Mouse (Mus musculus): ENCODE data around the gene Rfc5.
A peak's percentile ranks its signal among the peaks of the same experiment; 100 is the strongest.
"Not testable (repeated sequence)": the region's sequence is repeated elsewhere in the genome, so short reads cannot be mapped to it uniquely, and the experiment has no call there.

Rfc5 gene

GRCm38 (mm10) chr5:117388877-117389276 lies at the start of gene Rfc5:
Gene Rfc5 (minus strand): TSS chr5:117389047.
- DNase-seq = peak; percentile 92

GRCm38 (mm10) chr5:117433501-117433900 lies 44.7 kb upstream of the Rfc5 start:
- DNase-seq = not testable (repeated sequence)

DNA sequence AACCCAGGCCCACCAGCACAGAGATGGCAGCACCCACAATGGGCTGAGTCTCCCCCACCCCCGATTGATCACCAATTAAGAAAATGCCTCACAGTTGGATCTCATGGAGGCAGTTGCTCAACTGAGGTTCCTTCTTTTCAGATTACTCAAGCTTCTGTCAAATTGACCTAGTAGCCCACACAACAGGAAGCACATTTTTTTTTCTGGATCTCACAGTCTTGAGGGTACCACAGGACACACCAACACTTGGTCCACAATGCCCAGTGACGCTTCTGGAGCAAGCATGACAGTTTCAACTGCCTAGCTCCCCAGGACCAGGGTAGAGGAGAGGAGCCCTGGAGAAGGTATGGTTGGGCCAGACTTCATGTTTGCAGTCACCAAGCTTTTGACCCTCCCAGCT lies 28.6 kb upstream of the Rfc5 start:
- DNase-seq = no peak

- peak; percentile 42 for DNase-seq
These were observed 26.4 kb upstream of the Rfc5 start for GRCm38 (mm10) chr5:117415011-117415912.

GRCm38 (mm10) chr5:117414611-117415010 lies 25.8 kb upstream of the Rfc5 start:
- peak; percentile 70 for DNase-seq

DNA sequence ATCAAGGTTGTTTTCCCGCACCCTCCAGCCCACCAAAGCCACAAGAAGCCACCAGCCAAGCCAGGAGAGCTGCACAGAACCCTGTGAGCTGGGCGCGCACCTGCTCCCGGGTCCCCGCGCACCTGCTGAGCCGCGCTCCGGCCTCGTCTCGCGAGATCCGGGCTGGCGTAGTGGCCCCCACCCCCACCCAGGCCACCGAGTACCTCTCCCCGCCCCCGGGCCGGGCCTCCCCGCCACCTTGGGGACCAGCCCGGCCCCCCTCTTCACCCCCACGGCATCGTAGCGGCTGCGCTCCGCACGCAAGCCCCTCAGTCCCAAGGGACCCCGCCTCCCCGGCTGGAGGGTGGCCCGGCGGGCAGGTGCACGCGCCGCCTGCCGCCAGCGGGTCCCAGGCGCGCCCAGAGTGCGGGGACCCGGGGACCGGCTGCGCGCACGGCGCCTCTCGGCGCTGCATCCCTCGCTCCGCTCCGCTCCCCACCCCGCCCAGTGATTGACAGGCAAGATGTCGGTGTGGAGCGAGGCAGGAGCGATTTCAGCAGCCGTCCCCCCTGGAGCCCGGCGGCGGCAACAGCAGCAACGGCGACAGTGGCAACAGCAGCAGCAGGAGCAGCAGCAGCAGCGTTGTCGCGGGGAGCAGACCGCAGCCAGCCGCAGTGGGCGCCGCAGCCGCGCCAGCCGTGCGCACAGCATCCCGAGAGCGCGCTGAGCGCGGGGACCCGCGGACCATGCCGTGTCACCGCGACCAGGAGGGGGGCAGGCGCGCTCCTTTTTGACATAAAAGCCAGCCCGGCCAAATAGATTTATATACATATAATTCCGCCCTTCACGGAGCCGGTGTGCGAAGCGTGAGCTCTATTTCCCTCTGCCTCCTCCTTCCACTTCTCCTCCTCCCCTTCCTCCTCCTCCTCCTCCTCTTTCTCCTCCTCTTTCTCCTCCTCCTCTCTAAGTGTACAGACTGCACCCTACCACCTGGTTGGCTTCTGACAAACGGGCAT lies 25.0 kb upstream of the Rfc5 start, which contains the start of gene Ksr2:
Gene Ksr2, plus strand, starts transcription at position 494 of the 995 bp plus-strand sequence.
- peak; percentile 88 for DNase-seq

DNA sequence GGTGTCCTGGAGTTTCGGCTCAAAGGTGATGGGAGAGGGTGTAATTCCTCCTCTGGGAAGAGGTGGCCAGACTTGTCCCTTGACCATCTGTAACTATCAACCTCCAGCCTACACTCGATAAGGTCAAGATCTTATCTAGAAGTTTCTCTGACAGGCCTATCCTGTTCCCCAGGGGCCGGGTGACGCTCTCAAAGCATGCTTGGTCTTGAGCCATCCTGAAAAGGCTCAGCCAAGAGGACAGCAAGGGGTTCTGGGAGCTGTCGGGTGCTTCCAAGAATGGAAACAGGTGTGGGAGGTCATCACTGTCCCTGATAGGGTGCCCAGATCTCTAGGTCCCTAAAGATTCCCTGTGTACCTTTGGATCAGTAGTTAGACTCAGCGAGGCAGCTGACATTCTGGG lies 20.5 kb upstream of the Rfc5 start:
- DNase-seq = no peak

DNA sequence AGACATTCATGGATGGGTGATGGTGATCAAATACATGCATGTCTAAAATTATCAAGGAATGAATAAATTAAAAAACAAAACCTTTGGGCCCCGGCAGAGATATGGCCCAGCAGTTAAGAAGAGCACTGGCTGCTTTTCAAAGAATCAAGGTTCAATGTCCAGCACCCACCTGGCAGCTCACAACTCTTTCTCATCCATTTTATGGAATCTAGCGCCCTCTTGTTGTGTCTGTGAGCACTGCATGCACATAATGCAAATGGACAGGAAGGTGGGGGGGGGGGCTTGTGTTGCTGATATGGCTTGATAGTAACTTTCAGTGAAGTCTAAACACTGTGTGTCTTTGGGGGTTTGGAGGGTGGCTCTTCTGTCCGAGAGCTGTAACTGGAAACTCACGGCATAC lies 19.4 kb upstream of the Rfc5 start:
- no peak for DNase-seq

- not testable (repeated sequence) for DNase-seq
These were observed 15.8 kb upstream of the Rfc5 start for GRCm38 (mm10) chr5:117404671-117405070.

DNA sequence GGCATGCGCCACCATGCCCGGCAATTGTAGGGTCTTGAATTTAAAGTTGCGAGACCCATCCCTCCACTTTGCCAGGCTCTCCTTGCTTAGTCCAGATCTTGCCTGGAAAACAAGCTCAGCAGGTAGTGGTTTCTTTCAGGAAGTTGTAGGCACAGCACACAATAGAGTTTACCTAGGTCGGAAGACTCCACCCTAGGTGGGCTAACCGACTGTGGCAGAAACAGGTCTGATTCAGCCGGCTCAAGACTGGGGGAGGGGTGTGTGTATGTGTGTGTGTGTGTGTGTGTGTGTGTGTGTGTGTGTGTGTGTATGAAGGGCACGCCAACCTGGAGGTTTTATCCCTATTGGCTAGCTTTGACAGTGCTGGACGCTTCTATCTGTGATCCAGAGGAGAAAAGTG lies 14.8 kb upstream of the Rfc5 start:
- no peak for DNase-seq

DNA sequence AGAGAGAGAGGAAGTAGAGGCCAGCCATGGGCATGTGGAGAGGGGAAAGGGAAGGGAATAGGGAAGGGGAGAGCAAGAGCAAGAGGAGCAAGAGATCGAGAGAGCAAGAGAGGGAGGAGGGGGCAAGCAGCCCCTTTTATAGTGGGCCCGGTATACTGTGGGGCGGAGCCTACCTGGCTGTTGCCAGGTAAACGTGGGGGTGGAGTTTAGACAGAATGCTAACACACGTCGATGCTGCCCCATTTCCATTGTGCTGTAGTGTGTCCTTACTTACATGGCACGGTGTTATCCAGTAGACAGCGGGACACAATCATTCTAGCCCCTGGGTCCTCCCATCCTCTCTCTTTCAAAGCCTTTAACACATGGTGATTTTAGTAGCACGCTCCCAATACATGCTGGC lies 10.4 kb upstream of the Rfc5 start:
- no peak for DNase-seq

DNA sequence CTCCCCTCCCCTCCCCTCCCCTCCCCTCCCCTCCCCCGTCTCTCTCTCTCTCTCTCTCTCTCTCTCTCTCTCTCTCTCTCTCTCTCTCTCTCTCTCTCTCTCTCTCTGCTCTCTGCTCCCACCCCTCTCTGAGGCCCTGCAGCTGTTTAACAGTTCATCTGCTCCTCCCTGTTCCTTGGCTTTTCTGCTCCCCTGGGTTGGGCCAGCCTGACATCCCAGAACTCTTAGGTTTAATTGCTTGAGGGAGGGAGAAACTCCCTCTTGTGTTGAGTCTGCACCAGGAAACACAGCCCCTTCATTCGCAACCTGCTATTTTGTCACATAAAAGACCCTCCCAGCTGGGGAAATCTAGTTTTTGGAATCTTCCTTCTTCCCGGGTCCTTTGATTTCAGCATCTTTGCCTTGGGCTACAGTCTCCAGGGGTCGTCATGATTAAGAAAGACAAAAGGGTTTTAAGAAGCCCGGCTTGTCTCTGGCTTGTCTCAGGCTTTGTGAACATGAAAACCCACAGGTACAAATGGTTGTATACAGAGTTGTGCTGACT lies 9.2 kb upstream of the Rfc5 start:
- DNase-seq = no peak

DNA sequence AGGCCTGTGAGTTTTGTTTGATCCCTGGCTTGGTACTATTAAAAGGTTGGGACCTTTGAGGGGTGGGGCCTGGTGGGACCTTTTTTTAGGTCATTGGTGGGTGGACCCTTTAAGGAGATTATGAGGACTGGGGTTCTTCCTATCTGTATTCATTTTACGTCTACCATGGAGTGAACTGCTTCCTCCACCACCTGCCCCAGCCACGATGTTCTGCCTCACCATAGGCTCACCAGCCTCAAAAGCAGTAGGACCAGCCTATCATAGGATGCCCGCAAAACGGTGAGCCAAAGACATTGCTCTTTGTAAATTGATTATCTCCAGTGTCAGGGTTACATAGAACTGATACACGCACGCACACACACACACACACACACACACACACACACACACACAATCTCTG lies 8.5 kb upstream of the Rfc5 start:
- no peak for DNase-seq

DNA sequence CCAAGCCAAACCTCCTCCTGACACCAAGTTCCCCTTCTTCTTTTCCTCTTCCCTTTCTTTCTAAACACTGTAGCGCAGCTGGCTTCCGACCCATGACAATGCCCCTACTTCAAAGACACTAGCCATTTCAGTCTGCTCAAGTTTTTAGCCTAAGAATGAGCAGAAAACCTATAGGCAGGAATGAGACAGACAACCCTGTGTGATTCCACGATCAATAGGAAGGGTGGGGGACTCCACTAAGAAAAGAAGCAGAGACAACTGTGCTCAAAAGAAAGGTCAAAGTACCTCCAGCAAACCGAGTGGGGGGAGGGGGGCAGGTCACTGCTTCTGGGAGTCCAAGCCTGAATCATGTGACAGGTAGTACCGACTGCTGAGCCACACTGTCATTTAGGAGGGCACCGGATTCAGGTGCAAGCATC lies 7.8 kb upstream of the Rfc5 start:
- DNase-seq = no peak

GRCm38 (mm10) chr5:117395834-117396233 lies 7.0 kb upstream of the Rfc5 start:
- no peak for DNase-seq

DNA sequence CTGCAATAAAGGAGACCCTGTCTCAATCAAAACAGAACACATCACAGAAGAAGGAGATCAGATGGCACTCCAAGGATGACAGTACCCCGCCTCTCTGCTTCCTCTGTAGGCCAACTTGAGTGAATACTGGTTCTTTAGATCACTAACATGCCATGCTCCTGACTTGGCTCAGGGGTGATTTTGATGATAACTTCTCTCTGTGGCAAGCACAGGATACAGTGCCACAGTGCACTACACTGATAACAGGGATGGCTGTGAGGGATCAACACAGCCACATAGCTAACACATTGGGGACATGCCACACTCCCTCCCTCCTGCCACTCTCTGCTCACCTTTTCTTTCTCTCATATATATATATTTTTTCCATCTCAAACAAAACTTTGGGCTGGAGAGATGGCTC lies 2.0 kb upstream of the Rfc5 start:
- DNase-seq = no peak

DNA sequence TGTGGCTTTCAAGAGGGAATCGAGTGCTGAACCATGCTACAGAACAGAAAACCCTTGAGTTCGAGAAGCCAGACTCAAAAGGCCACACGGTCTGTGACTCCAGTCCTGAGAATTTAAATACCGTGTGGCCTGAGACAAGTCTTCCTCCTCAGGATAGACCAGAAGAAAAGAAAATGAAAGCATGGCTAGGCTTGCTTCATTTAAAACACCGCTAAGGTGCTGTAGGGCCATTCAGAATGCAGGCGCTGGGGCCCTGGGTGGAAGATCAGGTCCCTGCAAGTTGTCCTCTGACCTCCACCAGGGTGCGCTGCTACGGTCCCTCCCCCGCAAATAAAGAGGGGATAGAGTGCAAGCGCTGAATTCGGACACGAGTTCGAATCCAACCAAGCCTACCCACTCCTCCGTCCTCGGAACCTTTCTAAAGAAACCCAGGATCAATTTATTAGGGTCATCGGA lies 523 bp downstream of the Rfc5 start:
- peak; percentile 65 for DNase-seq

DNA sequence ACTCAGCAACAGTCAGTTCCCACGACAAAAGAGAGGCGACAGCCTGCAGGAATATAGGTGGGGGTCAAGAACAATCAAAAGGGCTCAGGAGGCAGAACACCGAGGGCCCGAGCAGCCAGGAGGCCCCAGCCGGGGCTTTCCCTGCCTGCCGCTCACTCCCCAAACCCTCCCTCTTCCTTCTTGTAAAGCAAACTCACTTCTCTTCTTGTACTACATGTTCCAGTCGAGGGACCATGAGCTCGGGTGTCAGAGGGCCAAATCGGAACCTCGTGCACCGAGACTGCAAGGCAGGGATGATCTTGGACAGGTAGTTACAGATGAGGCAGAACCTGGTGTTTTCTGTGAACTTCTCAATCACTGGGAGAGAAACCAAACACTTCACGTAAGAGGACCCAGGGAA lies 5.6 kb downstream of the Rfc5 start:
- no peak for DNase-seq

DNA sequence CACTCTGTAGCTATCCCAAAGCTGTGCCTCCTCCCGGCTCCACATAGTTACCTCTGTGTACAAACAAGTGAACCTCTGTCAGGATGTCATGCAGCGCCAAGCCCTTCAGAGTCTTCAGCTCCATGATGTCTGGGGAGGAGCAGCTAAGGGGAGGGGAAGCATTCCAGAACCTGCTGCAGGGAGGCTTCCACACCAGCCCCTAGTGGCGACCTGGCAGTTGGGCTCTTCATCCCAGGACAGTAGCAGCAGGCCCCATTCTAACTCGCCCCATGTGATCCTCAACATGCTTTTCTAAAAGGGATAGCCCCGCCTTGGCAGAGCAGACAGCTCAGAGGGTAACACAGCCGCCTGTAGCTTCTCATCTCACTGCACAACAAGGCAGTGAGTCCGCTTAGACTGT lies 7.1 kb downstream of the Rfc5 start:
- DNase-seq = no peak

DNA sequence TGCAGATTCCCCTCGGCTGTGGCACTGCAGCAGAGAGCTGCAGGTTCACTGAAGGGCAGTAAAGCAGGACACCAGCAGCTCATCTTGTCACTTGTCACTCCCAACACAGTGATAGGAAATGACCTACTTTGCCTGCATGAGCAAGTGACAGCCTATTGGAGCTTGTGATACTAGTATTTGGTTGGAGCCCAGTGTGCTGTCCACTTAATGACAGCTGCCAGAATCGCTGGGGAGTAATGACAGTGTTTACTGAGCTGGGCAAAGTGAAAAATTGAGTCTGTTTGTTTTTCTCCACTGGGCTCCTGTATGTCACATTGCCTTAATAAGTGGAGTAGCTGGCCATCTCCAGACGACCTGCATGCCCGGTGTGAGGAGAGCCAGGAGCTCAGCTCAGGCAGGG lies 8.6 kb downstream of the Rfc5 start:
- DNase-seq = no peak

GRCm38 (mm10) chr5:117377731-117378130 lies 11.1 kb downstream of the Rfc5 start:
- DNase-seq = not testable (repeated sequence)

GRCm38 (mm10) chr5:117376331-117376761 lies 12.5 kb downstream of the Rfc5 start:
- DNase-seq = no peak

Data from cerebellum, adult 9-11 months (tissue).